9 mouse cellular contexts compared by ENCODE assay signal in genomic region chr3:94362138-94362537, GRCm38 (mm10). TPM values are rescaled to one million over a fixed set of nuclear protein-coding genes. Genes with fewer than 3 reads are reported as not detected.
DNase-seq lines count a peak whose midpoint lies in the region; ATAC-seq lines count a peak whose summit lies in the region.
"Had no signal": no experiment of that assay in that cellular context is flagged by ENCODE, and none has a peak within 500 bp of the region (broad histone marks: within the 10 kb centered on the region; RNA-seq: fewer than 3 reads in every experiment).

TSS of gene C2cd4d (plus strand) at chr3:94362438.

- H3K4me2 ChIP-seq in heart, embryonic 12.5 days: peak within 1 kb of the TSS; percentile 95
- peak within 1 kb of the TSS; percentile 82 for H3K4me2 ChIP-seq in hindbrain, embryonic 13.5 days
- H3K4me2 ChIP-seq in midbrain, embryonic 11.5 days: peak within 1 kb of the TSS; percentile 82

- WGBS in heart, embryonic 12.5 days: 52% methylated on average over 7 of the region's 7 CpGs
- WGBS in hindbrain, embryonic 13.5 days: 30% methylated on average over 7 of the region's 7 CpGs
- WGBS in midbrain, embryonic 11.5 days: 29% methylated on average over 7 of the region's 7 CpGs

- no peaks in the 10 kb centered on the region for H3K9me3 ChIP-seq in heart, embryonic 12.5 days (replicated peaks)
- H3K9me3 ChIP-seq in hindbrain, embryonic 13.5 days: no peaks in the 10 kb centered on the region
- peaks cover 3% of the 10 kb centered on the region; the same call in 1 of the 2 replicates for H3K9me3 ChIP-seq in midbrain, embryonic 11.5 days (ENCODE audit: control insufficient read depth, low read length)

- H3K4me1 ChIP-seq in heart, embryonic 12.5 days (replicated peaks): peaks cover 7% of the 10 kb centered on the region; the same call in 1 of the 2 replicates
- no peaks in the 10 kb centered on the region for H3K4me1 ChIP-seq in brown adipose tissue, adult 24 weeks (ENCODE audit: control insufficient read depth, insufficient read depth, insufficient read length, low read length)
- peaks cover 22% of the 10 kb centered on the region for H3K4me1 ChIP-seq in hindbrain, embryonic 13.5 days (replicated peaks)
- peaks cover 3% of the 10 kb centered on the region for H3K4me1 ChIP-seq in midbrain, embryonic 11.5 days (ENCODE audit: control insufficient read depth, insufficient read depth, low read length)

- H3K4me3 ChIP-seq in heart, embryonic 12.5 days: peak within 1 kb of the TSS; percentile 58
- H3K4me3 ChIP-seq in brown adipose tissue, adult 24 weeks (ENCODE audit: insufficient read depth, low read depth, low read length): peak within 1 kb of the TSS; percentile 55
- H3K4me3 ChIP-seq in hindbrain, embryonic 13.5 days: peak within 1 kb of the TSS; percentile 56
- H3K4me3 ChIP-seq in midbrain, embryonic 11.5 days (ENCODE audit: low read depth, low read length): peak within 1 kb of the TSS; percentile 55

- intact Hi-C loops in heart, postnatal 10 days (cut with DNase I): no loop called here

- H3K27ac ChIP-seq in heart, embryonic 12.5 days (ENCODE audit: poor library complexity, severe bottlenecking): no peak within 1 kb of the TSS
- no peak within 1 kb of the TSS for H3K27ac ChIP-seq in brown adipose tissue, adult 24 weeks (replicated peaks; ENCODE audit: low read depth, low read length)
- no peak within 1 kb of the TSS for H3K27ac ChIP-seq in hindbrain, embryonic 13.5 days
- no peak within 1 kb of the TSS for H3K27ac ChIP-seq in midbrain, embryonic 11.5 days (ENCODE audit: low read depth, low read length)

- H3K36me3 ChIP-seq in heart, embryonic 12.5 days: no peaks in the 10 kb centered on the region
- H3K36me3 ChIP-seq in hindbrain, embryonic 13.5 days: no peaks in the 10 kb centered on the region
- H3K36me3 ChIP-seq in midbrain, embryonic 11.5 days (ENCODE audit: control insufficient read depth, insufficient read depth, low read length): no peaks in the 10 kb centered on the region

- peak within 1 kb of the TSS; percentile 76 for H3K9ac ChIP-seq in heart, embryonic 12.5 days
- peak within 1 kb of the TSS; percentile 90 for H3K9ac ChIP-seq in hindbrain, embryonic 13.5 days
- H3K9ac ChIP-seq in midbrain, embryonic 11.5 days (ENCODE audit: low read length): peak within 1 kb of the TSS; percentile 86

- no peak for ATAC-seq in heart, embryonic 12.5 days (ENCODE audit: insufficient number of reproducible peaks, low FRiP score)
- no peak for ATAC-seq in hindbrain, embryonic 13.5 days (ENCODE audit: low FRiP score)
- no peak for ATAC-seq in midbrain, embryonic 11.5 days (ENCODE audit: low FRiP score)
- no peak for ATAC-seq in monocyte, adult 5-6 weeks (replicated peaks; ENCODE audit: insufficient number of reproducible peaks, low FRiP score, low TSS enrichment, poor library complexity, severe bottlenecking)
- no peak for ATAC-seq in cerebellum, adult (ENCODE audit: insufficient number of reproducible peaks, low FRiP score, low TSS enrichment)
- ATAC-seq: CD4-positive, CD25-positive, alpha-beta regulatory T cell, adult 4 months had no signal

- H3K27me3 ChIP-seq in heart, embryonic 12.5 days (replicated peaks): peaks cover 62% of the 10 kb centered on the region
- peaks cover 27% of the 10 kb centered on the region for H3K27me3 ChIP-seq in hindbrain, embryonic 13.5 days
- peaks cover 29% of the 10 kb centered on the region for H3K27me3 ChIP-seq in midbrain, embryonic 11.5 days (ENCODE audit: control insufficient read depth, insufficient read depth, low read length)

- no peak for DNase-seq in heart, postnatal 10 days
- peak; percentile 86 for DNase-seq in midbrain, embryonic 11.5 days (ENCODE audit: low spot score, missing footprints)
- DNase-seq in cerebellum, adult 11 months: no peak

RNA-seq across cellular contexts. Expression of gene C2cd4d, which starts in this region (rescaled TPM):
- 0.66 and 0.90 TPM in 2 replicates for polyA plus RNA-seq in heart, embryonic 12.5 days (2016; fragmentation: Nextera tagmentation; extraction: Ambion mirVana)
- under 1 TPM in 1 of 2 experiments, not detected in 1; 0.20 TPM for total RNA-seq in heart, postnatal 10 days (2021)
- polyA plus RNA-seq in brown adipose tissue, adult 24 weeks (2012; ENCODE audit: insufficient read depth, insufficient read length, missing spikeins): 0.88 TPM in 1 of 2 replicates, not detected in the other
- 1.7 and 1.8 TPM in 2 replicates for polyA plus RNA-seq in hindbrain, embryonic 13.5 days (2015; fragmentation: Nextera tagmentation; extraction: Ambion mirVana)
- 0.87 and 1.4 TPM in 2 replicates for polyA plus RNA-seq in midbrain, embryonic 11.5 days (2014; fragmentation: Nextera tagmentation; extraction: Ambion mirVana)
- total RNA-seq in monocyte, adult 5-6 weeks (2017): not detected in 3 replicates
- polyA plus RNA-seq: CD4-positive, CD25-positive, alpha-beta regulatory T cell, adult 4 months had no signal
